Mouse (Mus musculus) right cerebral cortex, postnatal 4 days (tissue): ENCODE measurements at regions not wholly inside any gene's neighbourhood (a gene's known extent, or its start where the extent isn't known, plus 50 kb on each side); places are given as distances from the start of the nearest gene placed in this dataset.
A peak's percentile ranks its signal among the peaks of the same experiment; 100 is the strongest.

Source experiments
- DNase-seq: peaks from one replicate; pipeline ENCODE4 v3.0.0-alpha.2; 2022

DNA sequence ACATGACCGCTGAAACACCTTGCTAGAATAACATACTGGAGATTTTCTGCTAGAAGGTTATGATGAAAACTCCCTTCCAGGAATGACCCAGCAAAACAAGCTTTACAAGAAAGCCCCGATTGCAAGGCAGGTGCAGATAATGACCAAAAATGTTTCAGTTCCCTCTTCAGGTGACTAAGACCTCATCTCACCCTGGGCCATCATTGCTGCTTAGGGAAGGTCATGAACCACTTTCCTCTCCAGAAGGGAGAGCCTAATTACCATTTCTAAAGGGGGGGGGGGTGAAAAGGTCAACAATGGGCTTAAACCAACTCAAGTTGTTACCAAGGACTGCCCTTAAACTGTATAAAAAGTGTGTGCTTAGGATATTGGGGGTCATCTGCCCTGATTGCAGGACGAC is 59.8 kb upstream of the Speer4c start:
- no peak for DNase-seq

DNA sequence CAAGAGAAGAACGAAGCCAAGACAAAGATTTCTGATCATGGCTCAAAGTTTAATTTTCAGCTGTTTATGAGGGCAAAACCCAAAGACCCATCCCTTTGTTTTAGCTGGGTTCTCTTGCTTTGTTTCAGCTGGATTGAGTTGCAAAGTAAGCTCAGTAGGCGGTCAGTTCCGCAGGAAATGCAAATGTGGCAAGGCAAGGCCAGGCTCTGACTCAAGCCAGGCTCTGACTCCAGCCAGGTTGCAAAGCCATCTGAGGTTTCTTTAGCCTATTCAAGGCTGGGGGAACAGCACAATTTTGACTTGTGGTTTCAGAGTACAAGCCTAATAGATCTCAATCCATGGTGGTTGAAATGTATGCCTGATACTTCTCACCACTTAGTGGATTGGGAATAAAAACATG is 60.5 kb upstream of the Speer4c start:
- DNase-seq, result no peak

DNA sequence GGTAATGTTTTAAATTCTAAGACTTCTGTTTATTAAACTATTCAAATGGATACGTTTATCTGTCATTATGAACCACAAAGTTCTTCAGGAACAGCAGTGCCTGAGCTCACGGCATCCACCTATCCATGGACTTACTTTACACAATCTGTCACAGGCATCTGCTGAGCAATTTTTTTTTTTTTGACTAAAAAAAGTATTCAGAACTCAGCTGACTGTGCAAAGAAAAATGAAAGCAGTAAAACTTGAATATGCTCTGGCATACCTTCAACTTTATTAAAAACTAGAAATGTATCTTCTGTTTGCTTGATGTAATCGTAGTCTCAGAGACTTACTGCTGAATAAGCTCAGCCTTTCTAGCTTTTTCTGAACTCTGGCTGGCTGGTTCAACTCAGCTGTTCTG is 62.0 kb upstream of the Speer4c start:
- DNase-seq, result no peak

DNA sequence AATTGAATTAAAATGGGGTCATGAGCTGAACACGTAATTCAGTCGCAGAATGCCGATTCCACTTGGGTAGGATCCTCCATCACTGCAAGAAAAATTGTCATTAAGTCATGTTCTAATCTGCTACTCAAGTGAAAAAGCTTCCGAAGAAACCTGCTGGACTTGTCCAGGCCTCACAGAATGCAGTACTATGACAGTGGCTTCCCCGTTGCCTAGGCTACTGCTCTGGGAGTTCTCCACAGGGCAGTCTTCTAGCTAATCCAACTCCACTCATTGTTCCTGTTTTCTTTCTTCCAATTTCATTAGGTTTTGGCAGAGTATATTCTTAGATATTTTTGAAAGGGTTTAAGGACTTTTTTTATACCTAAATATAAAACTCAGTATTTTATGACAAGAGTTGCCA is 89.5 kb upstream of the Speer4c start:
- DNase-seq, result no peak

DNA sequence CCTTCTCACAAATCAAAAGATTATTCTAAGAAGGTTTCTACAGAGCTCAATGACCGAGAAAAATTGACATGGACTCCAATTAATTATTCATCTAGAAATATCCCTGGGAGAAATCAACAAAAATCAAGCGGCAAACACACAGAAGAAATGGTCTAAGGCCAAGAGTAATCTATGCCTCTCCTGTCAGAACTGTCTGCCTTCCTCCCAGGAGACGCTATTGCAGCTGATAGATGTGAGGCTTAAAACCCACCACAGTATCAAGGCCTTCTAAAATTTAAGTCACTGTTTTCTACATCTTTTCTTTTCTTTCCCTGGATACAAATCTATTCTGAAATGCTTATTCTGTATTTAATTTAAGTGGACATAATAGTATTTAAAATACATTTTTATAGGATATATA is 102.8 kb upstream of the Speer4c start:
- no peak for DNase-seq

DNA sequence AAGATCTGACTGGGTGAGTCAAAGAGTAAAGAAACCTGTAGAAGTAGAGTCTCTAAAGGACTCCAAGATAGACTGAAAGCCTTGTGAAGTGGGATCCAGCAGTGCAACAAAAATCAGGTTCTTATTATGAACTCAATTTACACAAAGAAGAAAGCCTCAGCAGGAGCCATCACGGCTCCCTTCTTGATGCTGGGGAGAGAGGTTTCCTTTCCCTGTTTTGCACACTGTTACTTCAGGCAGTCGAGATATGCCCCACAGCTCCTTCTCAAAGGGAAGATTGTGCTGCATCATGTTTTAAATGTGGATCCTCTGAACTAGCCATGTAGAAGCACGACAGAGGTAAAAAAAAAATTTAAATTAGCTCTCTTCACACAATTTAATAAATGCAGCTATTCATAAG is 103.3 kb upstream of the Speer4c start:
- no peak for DNase-seq

DNA sequence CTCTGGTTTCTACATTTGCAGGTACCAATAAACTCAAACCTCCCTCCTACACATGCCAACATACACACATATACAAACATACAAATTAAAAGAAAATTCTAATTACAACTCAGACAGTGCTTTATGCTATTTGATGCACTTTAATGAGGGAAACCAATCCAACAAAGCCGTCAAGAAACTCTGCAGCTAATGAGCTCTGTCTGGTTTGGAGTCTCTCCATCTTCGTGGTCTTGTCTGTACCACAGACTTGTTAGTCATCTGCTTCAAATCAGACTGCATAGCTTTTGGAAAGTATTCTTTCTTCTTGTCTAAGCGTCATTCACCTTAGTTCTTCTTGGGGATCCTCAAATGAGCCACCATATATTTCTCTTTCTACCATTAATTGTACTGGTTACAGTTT is 108.9 kb upstream of the Speer4c start:
- DNase-seq, result no peak

DNA sequence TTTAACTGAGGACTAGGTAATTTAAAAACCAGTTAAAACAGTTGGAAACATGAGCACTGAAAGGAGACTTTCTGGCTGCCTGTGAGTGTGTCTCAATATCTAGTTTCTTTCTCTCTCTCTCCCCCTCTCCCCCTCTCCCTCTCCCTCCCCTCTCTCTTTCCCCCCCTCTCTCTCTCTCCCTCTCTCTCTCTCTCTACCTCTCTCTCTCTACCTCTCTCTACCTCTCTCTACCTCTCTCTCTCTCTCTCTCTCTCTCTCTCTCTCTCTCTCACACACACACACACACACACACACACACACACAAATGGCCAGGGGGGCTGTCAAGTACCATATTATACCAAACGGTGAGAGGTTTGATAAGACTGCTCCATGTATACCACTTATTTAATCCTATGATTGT is 103.0 kb upstream of the Cacna2d1 start:
- DNase-seq, result no peak

DNA sequence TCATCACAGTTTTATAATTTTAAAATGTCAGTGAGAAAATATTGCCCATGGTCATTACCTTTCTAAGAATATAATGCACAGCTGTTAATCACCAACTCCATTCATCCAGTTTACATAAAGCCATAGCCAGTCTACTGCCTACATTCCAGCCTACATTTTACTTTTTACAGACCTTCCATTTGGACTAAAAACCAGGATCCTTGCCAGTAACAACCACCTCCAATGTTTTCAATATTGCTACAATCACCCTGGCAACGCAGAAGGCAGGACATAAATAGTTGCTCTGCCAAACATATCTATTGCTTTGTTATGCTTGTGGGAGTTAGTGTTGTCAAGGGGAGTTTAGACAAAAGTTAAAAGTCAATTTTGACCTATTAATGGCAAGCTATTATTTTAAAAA is 102.2 kb upstream of the Cacna2d1 start:
- no peak for DNase-seq

DNA sequence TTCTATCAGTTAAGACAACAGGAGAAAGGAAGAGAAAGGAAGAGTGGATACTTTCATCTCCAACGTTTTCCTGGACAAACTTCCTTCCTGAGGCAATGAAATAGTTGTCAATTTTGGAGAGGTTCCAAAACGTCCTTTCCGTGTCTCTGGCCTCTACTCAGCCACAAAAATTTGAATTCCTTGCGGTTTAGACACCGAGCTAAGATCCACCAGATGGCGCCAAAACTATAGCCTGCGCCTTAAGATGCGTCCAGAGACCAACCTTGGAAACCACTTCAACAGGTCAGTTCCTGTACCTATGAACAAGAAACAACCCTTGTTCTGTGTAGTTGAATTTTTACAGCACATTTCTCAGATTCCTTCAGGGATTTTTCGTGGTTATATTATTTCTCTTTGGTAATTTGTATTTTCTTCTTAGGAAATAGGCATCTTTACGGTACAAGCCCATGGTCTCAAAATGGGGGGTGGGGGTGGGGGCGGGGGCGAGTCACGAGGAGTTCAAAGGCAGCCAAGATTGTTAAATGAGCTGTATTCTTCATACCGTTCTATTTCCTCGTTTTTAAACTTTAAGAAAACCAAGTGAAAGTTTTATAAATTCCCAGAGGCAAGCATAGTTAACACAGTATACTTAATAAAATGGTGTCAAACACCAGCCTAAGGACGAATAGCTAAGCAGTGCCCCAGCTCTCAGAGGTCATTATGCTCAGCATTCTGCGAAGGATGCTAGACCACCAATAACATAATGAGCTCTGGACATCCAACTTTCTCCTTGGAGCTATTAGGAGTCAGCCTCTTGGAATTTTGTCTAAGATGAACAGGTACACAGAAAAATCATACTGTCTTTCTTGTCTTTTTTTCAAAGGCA is 96.2 kb upstream of the Cacna2d1 start:
- DNase-seq, result peak; percentile 74

DNA sequence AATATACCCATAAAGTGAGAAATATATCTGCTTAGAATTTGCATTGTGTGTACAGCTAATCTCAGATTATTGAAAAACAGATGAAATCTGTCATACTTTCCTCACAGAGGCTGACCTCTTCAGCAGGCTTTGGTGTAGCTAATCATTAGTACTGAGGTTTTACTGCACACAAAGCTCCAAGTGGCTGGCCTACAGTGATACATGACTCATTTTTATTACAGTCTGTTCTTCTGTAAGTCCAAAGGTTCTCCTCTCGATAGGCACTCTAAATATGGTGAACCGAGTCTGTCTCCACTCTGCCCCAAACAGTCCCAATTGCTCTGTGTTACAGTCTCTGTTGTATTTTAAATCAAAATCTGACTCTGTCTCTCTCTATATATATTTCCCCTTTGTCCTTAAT is 87.7 kb upstream of the Cacna2d1 start:
- no peak for DNase-seq

DNA sequence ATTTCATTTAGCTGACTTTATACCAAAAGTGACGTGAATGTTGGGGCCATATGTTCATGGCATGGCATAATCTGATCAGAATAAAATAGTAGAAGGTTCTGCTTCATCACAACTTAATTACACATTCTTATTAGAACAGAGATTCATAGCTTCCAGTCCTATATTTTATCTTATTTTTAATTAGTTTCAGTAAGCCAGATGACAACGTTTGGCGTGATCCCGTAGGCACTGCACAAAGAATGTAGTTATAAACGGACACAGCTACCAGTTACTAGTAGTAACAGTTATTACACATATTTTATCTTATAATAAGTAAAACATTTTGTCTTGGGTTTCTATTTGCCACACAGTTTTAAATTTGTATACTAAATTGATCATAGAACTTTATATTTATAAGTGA is 85.0 kb upstream of the Cacna2d1 start:
- no peak for DNase-seq

DNA sequence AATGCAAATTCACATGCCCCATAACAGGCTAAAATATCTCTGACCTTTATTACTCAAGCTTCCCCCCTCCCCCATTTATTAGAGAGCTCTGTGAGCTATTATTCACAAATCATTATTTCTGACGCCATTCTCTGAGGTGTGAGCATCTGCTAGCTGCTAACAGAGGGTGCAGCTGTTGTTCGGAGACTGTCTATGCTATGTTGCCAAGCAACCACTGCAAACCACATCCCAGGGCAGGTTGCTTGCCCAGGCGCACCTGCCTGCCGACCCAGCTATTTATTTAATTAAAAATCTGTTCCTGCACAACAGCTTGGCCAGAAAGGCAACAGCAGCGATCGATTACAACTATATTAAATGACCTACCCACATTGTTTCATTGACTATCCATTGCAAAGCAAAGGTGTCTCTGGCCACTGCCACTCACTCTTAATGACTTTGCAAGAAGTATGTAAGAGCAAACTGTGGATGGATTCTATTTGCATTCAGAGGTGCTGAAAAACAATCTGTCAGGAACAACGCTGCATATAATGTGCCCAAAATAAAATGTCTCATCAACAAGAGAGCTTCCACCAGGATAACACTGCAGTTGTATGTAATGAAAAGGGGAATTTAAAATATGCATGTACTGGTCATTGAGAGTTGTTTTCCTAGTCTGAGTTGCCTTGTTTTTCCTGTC is 84.2 kb upstream of the Cacna2d1 start:
- DNase-seq, result no peak

DNA sequence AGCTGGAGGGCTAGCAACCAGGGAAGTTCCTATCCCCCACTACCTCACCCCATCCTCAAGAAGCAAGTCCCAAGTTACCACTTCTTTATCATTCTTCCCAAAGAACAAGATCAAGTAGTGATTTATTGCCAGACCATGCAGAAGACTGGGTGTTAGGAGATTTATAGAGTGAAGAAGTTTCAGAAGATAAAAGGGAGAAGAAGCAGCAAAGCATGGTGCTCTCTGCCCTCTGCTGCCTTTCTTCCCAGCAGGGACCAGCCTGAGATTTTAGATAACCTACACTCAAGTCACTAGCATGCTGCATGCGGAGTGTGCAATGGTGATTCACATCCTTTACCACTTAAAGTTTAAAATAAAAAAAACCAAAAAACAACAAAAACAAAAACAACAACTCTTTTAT is 79.7 kb upstream of the Cacna2d1 start:
- DNase-seq, result no peak

DNA sequence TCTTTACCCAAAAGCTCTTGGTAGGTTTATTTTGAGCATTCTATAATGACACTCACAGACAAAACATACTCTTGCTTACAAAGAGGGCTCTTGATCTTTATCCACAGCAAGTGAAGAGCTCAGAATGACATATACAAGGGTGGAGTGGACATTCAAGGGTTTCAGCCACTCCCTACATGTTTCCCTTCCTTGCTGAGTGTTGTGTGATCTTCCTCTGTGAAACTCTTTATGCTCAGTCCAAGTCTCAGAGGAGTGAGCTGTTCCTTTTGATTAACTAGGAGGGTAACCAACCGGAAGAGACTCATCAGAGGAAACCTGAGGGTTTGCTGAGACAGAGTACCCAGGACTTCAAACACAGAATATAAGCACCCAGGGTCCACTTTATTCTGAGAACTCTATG is 77.5 kb upstream of the Cacna2d1 start:
- DNase-seq, result no peak

DNA sequence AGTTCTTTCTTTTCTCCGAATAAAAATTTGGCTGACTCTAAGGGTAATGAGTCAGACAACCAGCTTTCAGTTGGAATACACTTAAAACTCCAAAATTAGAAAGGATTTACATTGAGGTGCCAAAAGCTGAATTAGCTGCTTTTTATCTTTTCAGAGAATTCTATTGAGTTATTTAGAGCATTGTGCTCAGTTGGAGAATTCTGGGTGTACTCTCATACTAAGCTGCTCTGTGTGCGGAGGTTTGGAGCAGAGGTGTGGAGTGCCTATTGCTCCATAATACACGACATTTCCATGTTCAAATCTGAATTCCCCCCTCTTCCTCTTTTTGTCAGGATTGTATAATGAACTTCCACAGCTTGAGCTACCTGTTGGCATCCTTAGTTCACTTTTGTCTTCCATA is 60.4 kb upstream of the Cacna2d1 start:
- no peak for DNase-seq

DNA sequence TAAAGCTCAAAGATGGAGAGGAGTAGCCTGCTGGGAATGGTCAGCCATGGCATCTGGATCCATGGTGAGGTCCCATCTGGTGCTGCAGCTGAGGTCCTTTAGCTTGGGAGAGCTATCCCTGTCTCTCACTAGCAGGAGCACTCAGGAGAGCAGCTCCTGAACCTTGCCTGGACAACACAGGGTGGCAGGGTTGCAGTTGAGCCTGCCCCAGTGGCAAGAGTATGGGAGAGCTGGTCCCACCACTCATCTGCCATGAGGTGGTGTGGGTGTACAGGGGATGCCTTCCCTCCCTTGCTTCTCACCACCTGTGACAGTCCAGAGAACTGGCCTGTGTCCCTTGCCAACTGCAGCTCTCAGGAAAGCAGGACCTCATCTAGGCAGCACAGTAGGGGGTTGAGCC is 51.5 kb upstream of the Cacna2d1 start:
- DNase-seq, result no peak
